Mouse (Mus musculus): ENCODE data around the gene Gm2832. TPM values are rescaled to one million over a fixed set of nuclear protein-coding genes. Genes with fewer than 3 reads are reported as not detected.
"Not testable (repeated sequence)": the region's sequence is repeated elsewhere in the genome, so short reads cannot be mapped to it uniquely, and the experiment has no call there.

Gene Gm2832
- not detected in 2 replicates for total RNA-seq (2014; rRNA removed; ENCODE audit: low replicate concordance)
- not detected in 2 replicates for polyA plus RNA-seq (2015; fragmentation: Nextera tagmentation; extraction: Ambion mirVana)

DNA sequence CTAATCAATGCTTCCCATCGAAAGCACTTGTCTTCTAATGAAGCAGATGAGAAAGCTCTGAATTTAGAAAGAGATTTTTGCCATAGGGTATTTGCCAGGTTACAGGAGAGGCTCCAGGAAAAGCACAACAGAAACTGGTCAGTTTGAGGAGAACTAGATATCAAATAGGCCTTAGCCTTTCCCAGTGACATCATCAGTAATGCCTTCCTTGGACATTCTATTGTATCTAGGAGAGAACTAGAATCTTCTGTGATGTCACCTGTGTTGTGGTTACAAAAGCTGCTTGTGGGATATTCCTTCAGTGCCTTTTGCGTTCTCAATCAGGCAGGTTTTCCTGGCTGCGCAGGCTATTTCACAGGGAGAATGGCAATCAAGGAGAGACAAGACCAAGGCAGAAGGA is at the start of gene Gm2832:
Gene Gm2832, plus strand, starts transcription at position 301 of the 400 bp plus-strand sequence.
- not testable (repeated sequence) for H3K36me3 ChIP-seq (replicated peaks; ENCODE audit: control insufficient read depth, insufficient read depth, low read length); H3K27ac ChIP-seq (ENCODE audit: low read depth); ATAC-seq (ENCODE audit: insufficient read depth, low read depth); H3K4me2 ChIP-seq (ENCODE audit: low read depth, low read length); H3K9me3 ChIP-seq (replicated peaks; ENCODE audit: control insufficient read depth, low read length); H3K9ac ChIP-seq (replicated peaks; ENCODE audit: low read depth, low read length); H3K27me3 ChIP-seq (ENCODE audit: control insufficient read depth, insufficient read depth, low read length); H3K4me3 ChIP-seq (ENCODE audit: low read depth, low read length); DNase-seq (ENCODE audit: low spot score); H3K4me1 ChIP-seq (ENCODE audit: control insufficient read depth, insufficient read depth)
- WGBS: 72% methylated on average over 2 of the region's 3 CpGs

- H3K9me3 ChIP-seq (replicated peaks; ENCODE audit: control insufficient read depth, low read length); H3K4me2 ChIP-seq (ENCODE audit: low read depth, low read length); H3K4me1 ChIP-seq (ENCODE audit: control insufficient read depth, insufficient read depth); DNase-seq (ENCODE audit: low spot score); H3K4me3 ChIP-seq (ENCODE audit: low read depth, low read length); H3K36me3 ChIP-seq (replicated peaks; ENCODE audit: control insufficient read depth, insufficient read depth, low read length); H3K9ac ChIP-seq (replicated peaks; ENCODE audit: low read depth, low read length); H3K27ac ChIP-seq (ENCODE audit: low read depth); ATAC-seq (ENCODE audit: insufficient read depth, low read depth); H3K27me3 ChIP-seq (ENCODE audit: control insufficient read depth, insufficient read depth, low read length): not testable (repeated sequence)
- TF ChIP-seq CTCF (IDR thresholded peaks at IDR 0.05; ENCODE audit: low read depth): peak; percentile 20; the same call in 1 of the 2 replicates
- 30% methylated on average over 4 of the region's 4 CpGs for WGBS
These were observed 15.3 kb upstream of the Gm2832 start for GRCm38 (mm10) chr14:41263296-41263695.

- ATAC-seq (ENCODE audit: insufficient read depth, low read depth): not testable (repeated sequence)
These were observed 14.5 kb upstream of the Gm2832 start for GRCm38 (mm10) chr14:41263853-41264755.

DNA sequence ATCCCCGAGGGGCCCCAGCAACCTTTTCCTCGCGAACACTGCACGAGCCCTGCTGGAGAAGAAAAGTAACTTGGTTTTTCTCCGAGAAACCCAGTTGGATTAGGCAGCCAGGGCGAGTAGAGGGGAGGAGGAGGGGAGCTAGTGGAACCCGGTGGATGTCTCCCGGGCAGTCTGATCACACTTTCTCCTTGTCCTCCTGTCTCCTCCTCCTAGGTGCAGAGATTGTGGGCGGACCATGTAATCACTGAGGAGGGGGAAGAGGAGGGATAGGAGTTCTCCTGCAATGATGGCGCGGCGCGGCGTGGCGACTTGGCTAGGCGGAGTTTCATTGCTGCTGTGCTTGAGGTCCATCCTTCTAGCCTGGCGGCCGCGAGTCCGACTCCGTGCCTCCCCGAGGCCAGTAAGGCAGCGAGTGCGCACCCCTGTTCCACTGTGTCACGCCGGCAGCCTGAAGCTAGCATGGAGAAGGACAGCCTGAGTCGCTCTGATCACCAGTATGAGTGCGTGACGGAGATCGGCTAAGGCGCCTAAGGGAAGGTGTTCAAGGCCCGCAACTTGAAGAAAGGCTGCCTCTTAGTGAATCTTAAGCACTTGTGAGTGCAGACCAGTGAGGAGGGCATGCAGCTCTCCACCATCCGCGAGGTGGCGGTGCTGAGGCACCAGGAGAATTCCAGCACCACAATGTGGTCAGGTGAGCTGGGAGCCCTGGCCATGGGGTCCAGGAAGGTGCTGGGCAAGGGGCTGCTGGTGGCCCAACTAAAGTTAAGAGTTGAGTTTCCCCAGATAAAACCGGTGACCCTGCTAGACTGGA is 13.6 kb upstream of the Gm2832 start:
- not testable (repeated sequence) for H3K27me3 ChIP-seq (ENCODE audit: control insufficient read depth, insufficient read depth, low read length); H3K9ac ChIP-seq (replicated peaks; ENCODE audit: low read depth, low read length); DNase-seq (ENCODE audit: low spot score); ATAC-seq (ENCODE audit: insufficient read depth, low read depth); H3K36me3 ChIP-seq (replicated peaks; ENCODE audit: control insufficient read depth, insufficient read depth, low read length); H3K9me3 ChIP-seq (replicated peaks; ENCODE audit: control insufficient read depth, low read length); H3K4me1 ChIP-seq (ENCODE audit: control insufficient read depth, insufficient read depth); H3K27ac ChIP-seq (ENCODE audit: low read depth)
- 0% methylated on average over 19 of the region's 36 CpGs for WGBS
- Histone ChIP-seq H3K4me2 (ENCODE audit: low read depth, low read length) (peak overlapping the region; percentile 39), H3K4me3 (ENCODE audit: low read depth, low read length) (0 out of 2 replicates have a peak overlapping the region, but pooled peaks have one; percentile 9)
- peak; percentile 28 for TF ChIP-seq CTCF (IDR thresholded peaks at IDR 0.05; ENCODE audit: low read depth)

More at GRCm38 (mm10) chr14:41263853-41264755, 14.5 kb upstream of the Gm2832 start:
- not testable (repeated sequence) for H3K9ac ChIP-seq (replicated peaks; ENCODE audit: low read depth, low read length); H3K4me3 ChIP-seq (ENCODE audit: low read depth, low read length); H3K27me3 ChIP-seq (ENCODE audit: control insufficient read depth, insufficient read depth, low read length); DNase-seq (ENCODE audit: low spot score); H3K4me2 ChIP-seq (ENCODE audit: low read depth, low read length); H3K27ac ChIP-seq (ENCODE audit: low read depth); H3K4me1 ChIP-seq (ENCODE audit: control insufficient read depth, insufficient read depth); H3K9me3 ChIP-seq (replicated peaks; ENCODE audit: control insufficient read depth, low read length); H3K36me3 ChIP-seq (replicated peaks; ENCODE audit: control insufficient read depth, insufficient read depth, low read length)
- WGBS: 4% methylated on average over 23 of the region's 29 CpGs

- H3K4me1 ChIP-seq (ENCODE audit: control insufficient read depth, insufficient read depth); H3K36me3 ChIP-seq (replicated peaks; ENCODE audit: control insufficient read depth, insufficient read depth, low read length); H3K4me2 ChIP-seq (ENCODE audit: low read depth, low read length); H3K27ac ChIP-seq (ENCODE audit: low read depth); DNase-seq (ENCODE audit: low spot score); H3K27me3 ChIP-seq (ENCODE audit: control insufficient read depth, insufficient read depth, low read length); H3K4me3 ChIP-seq (ENCODE audit: low read depth, low read length); ATAC-seq (ENCODE audit: insufficient read depth, low read depth); H3K9ac ChIP-seq (replicated peaks; ENCODE audit: low read depth, low read length); H3K9me3 ChIP-seq (replicated peaks; ENCODE audit: control insufficient read depth, low read length): not testable (repeated sequence)
- WGBS: 43% methylated on average over 1 of the region's 1 CpGs
These were observed 7.4 kb downstream of the Gm2832 start for GRCm38 (mm10) chr14:41285965-41286364.

Other genes starting within 250 kb of the Gm2832 start
- not detected in 2 replicates for gene Dydc2, start 209.6 kb upstream of the Gm2832 start, total RNA-seq (2014; rRNA removed; ENCODE audit: low replicate concordance)
- gene Dydc2, start 209.6 kb upstream of the Gm2832 start, polyA plus RNA-seq (2015; fragmentation: Nextera tagmentation; extraction: Ambion mirVana): 0.29 TPM in 1 of 2 replicates, not detected in the other
- gene Dydc1, start 205.9 kb upstream of the Gm2832 start, total RNA-seq (2014; rRNA removed; ENCODE audit: low replicate concordance): not detected in 2 replicates
- gene Dydc1, start 205.9 kb upstream of the Gm2832 start, polyA plus RNA-seq (2015; fragmentation: Nextera tagmentation; extraction: Ambion mirVana): 0.12 TPM in 1 of 2 replicates, not detected in the other
- 0.97 and 6.1 TPM in 2 replicates for gene Mat1a, start 173.8 kb upstream of the Gm2832 start, total RNA-seq (2014; rRNA removed; ENCODE audit: low replicate concordance)
- 0.10 and 0.19 TPM in 2 replicates for gene Mat1a, start 173.8 kb upstream of the Gm2832 start, polyA plus RNA-seq (2015; fragmentation: Nextera tagmentation; extraction: Ambion mirVana)
- gene Sftpa1, start 147.0 kb upstream of the Gm2832 start, total RNA-seq (2014; rRNA removed; ENCODE audit: low replicate concordance): 0.69 TPM in 1 of 2 replicates, not detected in the other
- 0.41 and 1.5 TPM in 2 replicates for gene Sftpa1, start 147.0 kb upstream of the Gm2832 start, polyA plus RNA-seq (2015; fragmentation: Nextera tagmentation; extraction: Ambion mirVana)
- not detected in 2 replicates for gene Mbl1, start 127.3 kb upstream of the Gm2832 start, total RNA-seq (2014; rRNA removed; ENCODE audit: low replicate concordance)
- gene Mbl1, start 127.3 kb upstream of the Gm2832 start, polyA plus RNA-seq (2015; fragmentation: Nextera tagmentation; extraction: Ambion mirVana): not detected in 2 replicates
- gene Sftpd, start 93.7 kb upstream of the Gm2832 start, total RNA-seq (2014; rRNA removed; ENCODE audit: low replicate concordance): not detected in 2 replicates
- 0.44 and 1.9 TPM in 2 replicates for gene Sftpd, start 93.7 kb upstream of the Gm2832 start, polyA plus RNA-seq (2015; fragmentation: Nextera tagmentation; extraction: Ambion mirVana)
- gene Gm5798, start 69.8 kb downstream of the Gm2832 start, total RNA-seq (2014; rRNA removed; ENCODE audit: low replicate concordance): not detected in 2 replicates
- not detected in 2 replicates for gene Gm5798, start 69.8 kb downstream of the Gm2832 start, polyA plus RNA-seq (2015; fragmentation: Nextera tagmentation; extraction: Ambion mirVana)
- gene Gm7945, start 107.6 kb downstream of the Gm2832 start, total RNA-seq (2014; rRNA removed; ENCODE audit: low replicate concordance): not detected in 2 replicates
- not detected in 2 replicates for gene Gm7945, start 107.6 kb downstream of the Gm2832 start, polyA plus RNA-seq (2015; fragmentation: Nextera tagmentation; extraction: Ambion mirVana)
- gene Gm6482, start 129.5 kb downstream of the Gm2832 start, total RNA-seq (2014; rRNA removed; ENCODE audit: low replicate concordance): not detected in 2 replicates
- gene Gm6482, start 129.5 kb downstream of the Gm2832 start, polyA plus RNA-seq (2015; fragmentation: Nextera tagmentation; extraction: Ambion mirVana): not detected in 2 replicates
- gene Gm7954, start 174.7 kb downstream of the Gm2832 start, total RNA-seq (2014; rRNA removed; ENCODE audit: low replicate concordance): not detected in 2 replicates
- not detected in 2 replicates for gene Gm7954, start 174.7 kb downstream of the Gm2832 start, polyA plus RNA-seq (2015; fragmentation: Nextera tagmentation; extraction: Ambion mirVana)
- gene Gm3486, start 210.7 kb downstream of the Gm2832 start, total RNA-seq (2014; rRNA removed; ENCODE audit: low replicate concordance): not detected in 2 replicates
- gene Gm3486, start 210.7 kb downstream of the Gm2832 start, polyA plus RNA-seq (2015; fragmentation: Nextera tagmentation; extraction: Ambion mirVana): not detected in 2 replicates

Data from heart, postnatal 0 days (tissue).